Mouse (Mus musculus): ENCODE data around the gene Cyth3.

The Cyth3 gene

DNA sequence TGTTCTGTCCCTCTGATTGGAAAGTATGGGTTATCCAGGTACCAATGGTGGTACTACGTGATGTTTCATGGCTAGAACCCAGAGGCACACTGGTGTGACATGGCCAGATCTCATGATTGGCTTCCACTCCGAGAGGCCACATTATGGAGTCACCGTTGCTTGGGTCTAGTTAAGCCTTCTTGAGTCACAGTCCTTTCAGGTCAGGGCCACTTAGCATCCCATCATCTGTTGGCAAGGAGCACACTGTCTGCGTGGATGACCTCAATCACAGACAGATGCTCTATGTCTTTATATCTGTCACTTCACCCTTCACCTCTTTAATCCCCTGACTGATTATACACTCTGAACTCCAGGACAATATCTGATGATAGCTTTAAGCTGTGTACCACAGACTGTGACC, 6.1 kb upstream of the Cyth3 start:
- in situ Hi-C loops (cut with MboI, MseI) = no loop called here

DNA sequence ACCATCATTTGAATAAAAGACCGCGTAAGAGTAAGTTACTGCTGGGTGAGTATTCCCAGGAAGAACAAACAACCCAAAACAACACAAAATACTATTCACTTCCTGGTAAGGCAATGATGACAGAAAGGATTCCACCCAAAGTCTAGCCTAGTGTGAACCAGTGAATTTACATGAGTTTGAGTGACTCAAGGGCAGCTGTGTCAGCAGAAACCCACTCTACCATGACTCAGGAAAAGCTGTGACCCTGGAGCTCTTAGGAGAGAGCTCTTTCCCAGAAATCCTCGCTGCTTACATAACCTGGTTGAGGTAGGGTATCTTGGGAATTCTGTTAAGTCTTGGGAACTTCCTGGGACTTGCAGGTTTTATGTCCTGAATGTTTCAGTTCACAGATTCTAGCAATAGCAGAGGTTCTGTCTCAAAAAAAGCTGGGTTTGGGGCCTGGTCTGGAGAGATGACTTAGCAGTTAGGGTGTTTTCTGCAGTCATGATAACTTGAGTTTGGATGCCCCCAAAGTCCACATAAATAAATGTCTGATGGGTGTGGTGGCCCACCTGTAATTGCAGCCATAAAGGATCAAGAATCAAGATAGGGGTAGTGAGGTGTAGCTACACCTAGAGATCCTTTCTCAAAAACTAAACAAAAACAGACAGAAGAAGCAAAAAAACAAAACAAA, 5.5 kb upstream of the Cyth3 start:
- in situ Hi-C loops (cut with MboI, MseI) = no loop called here

DNA sequence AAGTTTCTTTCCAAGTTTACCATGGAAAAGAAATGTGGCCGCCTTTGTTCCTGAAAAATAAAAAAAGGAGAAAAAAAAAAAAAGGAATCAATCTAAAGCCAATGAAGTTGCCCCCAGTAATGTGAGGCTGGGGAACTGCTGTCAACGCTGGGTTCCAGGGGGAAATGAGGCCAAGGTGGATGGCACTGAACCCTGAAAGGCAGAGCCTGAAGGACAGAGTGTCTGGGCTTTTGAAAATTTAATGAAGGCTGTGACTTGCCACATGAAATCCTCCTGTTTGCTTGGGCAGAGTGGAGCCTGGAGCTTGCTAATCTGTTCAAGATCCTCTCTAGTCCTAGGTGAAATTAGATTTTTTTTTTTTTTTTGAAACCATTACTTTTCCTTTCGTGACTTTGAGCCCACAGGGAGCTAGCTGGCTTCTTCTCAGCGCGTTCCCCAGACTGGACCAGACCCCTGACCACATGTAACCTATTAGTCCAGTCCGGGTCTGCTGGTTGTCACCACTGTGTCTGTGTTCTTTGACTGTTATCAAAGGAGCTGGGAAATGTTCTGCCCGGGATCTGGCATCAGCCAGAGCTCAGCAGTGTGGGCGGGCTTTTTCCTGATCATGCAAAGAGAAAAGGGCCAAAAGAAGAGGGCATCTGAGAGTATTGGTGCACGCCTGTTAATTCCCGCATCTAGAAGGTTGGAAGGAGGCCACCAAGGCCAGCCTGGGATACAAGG, 4.6 kb upstream of the Cyth3 start:
- in situ Hi-C loops (cut with MboI, MseI) = no loop called here

DNA sequence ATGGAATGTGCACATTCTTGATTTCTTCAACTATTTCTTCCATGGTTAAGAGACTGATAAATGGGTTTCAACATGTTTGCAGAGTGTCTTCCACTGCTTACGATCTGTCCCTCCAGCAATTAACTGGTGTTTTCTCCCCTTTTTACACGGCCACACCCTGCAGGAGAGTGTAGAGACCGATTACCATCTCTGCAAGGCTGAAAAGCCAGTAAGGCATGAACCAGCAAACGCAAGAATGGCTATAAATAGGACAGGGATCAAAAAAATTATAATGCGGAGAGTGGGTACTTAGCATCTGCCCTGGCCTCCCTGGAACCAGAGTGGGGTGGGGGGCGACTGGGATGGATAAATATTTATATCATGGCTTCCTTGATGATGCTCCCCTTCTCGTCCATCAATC, 3.7 kb upstream of the Cyth3 start:
- in situ Hi-C loops (cut with MboI, MseI) = no loop called here

DNA sequence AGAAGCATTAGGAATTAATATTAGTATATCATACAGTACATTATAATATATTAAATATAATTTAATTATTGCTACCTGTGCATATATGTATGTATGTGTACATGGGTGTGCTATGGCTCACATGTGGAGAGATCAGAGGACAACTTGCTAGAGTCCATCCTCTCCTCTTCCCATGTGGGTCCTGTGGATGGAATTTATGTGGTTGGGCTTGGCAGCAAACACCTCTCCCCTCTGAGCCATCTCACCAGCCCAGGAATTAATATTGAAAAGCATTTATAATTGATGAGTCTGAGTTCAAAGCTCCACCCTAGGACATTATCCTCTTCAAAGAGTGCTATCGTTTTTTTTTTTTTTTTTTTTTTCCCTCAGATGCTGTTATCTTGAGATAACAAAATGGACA, 2.1 kb upstream of the Cyth3 start:
- in situ Hi-C loops (cut with MboI, MseI) = no loop called here

DNA sequence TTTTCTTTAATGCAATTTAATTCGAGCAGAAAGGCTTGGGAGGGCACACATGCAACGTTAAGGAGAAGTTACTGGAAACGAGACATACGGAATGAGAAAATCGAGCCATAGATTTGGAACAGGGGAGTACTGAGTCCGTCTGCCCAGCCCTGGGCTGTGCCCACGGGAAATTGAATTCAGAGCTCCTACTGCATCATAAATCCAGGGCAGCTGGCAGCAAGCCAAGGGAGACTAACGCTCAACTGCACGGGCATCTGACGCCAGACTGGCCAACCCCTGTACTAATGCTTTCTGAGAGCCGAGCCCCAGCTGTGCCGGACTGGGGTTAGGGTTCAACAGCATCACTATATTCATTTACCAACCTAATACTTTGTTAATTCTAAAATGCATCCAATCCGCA, 1.3 kb upstream of the Cyth3 start:
- in situ Hi-C loops (cut with MboI, MseI) = no loop called here

DNA sequence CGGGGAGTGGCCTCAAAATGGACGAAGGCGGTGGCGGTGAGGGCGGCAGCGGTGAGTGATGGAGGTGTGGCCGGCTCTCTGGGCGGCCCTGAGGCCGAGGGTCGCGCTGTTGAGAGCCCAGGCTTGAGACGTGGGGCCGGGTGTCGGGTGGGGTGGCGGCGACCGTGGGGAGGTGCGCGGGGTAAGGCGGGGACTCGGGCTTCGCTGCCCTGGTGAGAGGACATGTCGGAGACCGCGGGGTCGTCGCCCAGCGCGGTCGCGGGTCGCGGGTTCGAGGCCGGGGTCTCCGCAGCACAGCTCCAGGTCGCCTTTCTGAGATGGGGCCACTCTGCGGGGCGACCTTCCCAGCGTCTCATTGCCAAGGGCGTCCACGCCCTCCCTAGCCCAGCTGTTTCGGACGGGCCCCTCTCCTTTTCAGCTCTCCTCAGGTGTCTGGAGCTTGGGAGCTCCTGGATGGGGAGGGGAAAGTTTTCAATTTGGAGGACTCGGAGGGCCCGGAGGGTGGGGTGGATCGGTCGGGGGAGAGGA, 440 bp downstream of the Cyth3 start:
- in situ Hi-C loops (cut with MboI, MseI) = no loop called here

DNA sequence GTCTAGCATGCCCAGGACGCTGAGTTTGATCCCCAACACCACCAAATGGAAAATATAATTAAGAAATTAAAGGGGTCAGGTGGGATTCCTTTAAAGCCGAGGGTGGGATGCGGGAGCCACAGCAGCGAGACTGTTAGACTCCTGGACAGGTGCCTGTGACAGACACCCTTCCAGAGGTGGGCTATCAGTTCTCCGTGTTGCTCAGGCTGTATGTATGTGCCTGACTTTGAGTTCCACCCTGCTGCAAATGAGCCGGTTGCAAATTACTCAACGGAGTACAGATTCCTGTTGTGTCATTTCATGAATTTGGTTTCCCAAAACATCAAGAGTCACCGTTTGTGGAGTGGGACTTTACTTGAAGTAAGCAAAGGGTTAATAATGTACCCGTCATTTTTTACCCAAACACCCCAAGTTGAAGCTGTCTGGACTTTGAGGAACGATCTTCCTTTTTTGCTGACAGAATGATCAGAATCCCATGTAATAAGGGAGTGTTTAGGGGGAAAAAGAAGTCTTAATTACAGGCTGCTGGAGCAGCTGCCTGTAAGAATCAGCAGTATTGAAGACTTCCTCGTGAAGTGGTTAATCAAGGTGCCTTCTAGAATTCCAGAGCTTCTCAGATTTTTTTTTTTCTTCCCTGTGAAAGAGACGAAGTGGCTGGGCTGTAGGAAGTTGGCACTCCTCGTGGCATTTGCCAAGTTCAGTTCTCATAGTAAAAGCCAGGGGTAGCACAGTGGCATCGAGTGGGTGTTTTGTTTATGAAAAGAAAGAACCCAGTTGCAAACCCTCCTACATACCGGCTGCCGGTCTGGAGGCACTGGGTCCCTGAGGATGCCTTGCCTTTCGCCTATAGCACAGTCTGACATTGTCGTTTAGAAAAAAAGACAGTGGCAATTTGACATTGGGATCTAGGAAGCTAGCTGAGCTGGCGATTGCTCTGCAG, 1.4 kb downstream of the Cyth3 start:
- in situ Hi-C loops (cut with MboI, MseI) = no loop called here

DNA sequence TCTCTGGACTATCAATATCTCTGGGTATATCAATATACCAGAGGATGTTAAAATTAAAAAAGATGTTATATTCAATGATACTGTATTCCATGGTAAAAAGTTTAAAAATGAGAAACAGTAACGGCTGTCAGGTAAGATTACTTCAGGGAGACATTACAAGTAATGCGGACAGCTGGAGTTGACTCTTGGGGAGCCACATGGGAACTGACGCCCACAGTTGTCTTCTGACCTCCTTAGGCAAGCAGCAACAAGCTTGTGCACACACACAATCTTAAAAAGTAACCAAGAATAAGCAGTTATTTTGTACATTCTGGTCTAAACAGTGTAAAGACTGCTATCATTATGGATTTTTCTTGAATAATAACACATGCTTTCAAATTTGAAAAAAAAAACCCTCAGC, 2.2 kb downstream of the Cyth3 start:
- in situ Hi-C loops (cut with MboI, MseI) = no loop called here

DNA sequence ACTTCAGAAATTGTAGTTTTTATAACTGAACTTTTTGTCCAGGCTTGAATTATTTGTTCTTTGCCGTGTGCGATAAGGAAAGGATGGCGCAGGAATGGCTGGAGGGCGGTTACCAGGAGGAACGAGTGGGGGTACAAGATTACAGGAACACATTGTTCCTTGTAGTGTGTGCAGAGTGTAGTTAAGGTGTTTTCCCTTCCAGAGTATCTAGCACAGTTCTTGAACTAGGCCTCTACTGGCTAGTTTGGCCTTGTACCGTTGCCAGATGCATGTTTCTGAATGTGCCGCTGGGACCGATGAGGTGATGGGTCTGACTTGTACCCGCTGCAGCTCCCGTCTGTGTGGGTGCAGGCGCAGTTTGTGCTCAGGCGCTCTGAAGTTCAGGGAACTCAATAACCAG, 3.2 kb downstream of the Cyth3 start:
- in situ Hi-C loops (cut with MboI, MseI) = no loop called here

DNA sequence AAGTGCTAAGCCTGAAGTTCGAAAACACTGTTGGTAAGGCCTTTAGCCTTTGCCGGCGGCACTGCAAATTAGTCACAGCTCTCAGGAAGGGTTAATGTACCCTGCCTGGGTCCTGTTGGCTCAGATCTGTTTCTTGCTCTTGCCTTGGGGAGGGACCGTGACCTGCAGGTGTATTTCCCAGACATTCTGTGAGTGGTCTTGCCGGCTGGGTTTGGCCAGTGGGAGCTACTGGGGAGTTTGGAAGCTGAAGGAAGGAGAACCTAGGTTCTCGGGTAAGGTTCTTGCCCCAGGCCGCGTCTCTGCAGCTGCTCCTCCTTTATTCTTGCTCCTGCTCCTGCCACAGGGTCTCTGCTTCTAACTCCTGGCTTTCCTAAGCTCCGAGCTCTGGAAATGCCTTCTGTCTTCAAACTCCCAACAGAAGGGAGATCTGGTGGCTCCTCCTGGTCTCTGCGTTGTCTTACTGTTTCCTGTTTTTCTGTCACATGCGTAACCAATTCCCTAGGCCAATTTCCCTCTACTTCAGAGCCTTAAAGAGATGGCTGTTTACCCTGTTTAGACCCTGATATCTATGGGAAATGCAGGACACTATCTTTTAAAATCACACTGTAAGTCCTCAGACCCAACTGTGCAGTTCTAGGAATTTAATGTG, 3.8 kb downstream of the Cyth3 start:
- in situ Hi-C loops (cut with MboI, MseI) = no loop called here

DNA sequence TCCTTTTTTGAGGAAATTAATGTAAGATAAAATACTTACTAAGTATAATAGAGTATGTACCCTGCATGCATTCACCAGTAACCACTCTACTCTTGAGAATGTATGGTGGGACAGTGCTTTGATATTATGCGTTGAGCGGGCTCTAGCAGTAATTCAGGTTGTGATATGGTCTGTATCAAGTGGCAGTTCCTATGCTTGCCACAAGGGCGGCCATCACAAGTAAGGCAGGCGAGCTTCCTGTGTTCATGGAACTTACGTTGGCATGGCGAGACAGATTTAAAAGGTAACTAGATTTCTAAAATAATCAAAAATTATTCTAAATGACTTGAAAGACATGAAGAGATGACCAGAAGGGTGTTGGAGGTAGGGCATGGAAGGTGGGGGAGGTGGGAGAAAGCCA, 5.3 kb downstream of the Cyth3 start:
- in situ Hi-C loops (cut with MboI, MseI) = no loop called here

DNA sequence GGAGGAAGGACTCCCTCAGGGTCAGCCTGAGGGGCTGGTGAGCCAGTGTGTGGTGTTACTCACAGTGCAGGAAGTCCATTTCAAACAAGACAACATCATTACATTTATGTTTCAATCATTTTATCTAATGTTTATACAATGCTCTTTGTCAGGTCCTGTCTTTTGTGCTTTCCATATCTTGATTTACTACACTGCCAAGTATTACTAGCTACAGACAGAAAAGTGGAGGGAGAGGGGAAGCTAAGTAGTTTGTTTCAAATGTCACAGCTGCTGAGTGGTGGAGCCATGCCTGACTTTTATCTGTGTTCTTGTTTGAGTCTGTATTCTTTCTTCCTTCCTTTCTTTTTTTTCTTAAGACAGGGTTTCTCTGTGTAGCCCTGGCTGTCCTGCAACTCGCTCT, 5.7 kb downstream of the Cyth3 start:
- in situ Hi-C loops (cut with MboI, MseI) = no loop called here

DNA sequence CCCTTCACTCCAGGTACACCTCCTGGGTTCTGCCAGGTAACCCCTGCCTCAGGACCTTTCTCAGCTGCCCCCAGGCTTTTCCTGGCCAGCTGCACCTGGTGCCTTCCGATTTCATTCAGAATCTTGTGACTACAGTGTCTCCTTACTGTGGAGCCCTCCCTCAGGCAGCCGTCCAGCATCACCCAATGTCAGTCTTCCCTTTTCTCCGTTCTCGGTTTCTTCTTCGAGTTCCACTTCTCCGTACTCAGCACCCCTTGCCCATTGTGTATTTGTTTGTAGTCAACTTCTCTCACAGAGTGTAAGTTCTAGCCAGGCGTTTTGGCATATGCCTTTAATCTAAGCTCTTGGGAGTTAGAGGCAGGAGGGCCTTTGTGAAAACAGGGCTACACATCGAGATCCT, 7.4 kb downstream of the Cyth3 start:
- in situ Hi-C loops (cut with MboI, MseI) = no loop called here

DNA sequence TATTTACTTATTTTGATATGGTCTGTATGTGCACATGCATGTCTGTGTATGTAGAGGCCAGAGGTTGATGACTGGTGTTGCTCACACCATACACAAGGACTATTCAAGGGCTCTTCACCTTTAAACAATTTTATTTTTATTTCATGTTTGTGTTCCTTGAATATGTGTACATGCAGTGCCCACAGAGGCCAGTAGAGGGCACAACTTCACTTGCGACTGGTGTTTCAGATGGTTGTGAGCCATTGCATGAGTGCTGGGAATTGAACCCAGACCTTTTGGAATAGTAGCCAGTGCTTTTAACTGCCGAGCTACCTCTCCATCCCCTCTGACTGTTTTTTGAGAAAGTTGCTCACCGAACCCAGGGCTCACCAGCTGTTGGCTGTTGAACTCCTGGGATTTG, 8.0 kb downstream of the Cyth3 start:
- in situ Hi-C loops (cut with MboI, MseI) = no loop called here

DNA sequence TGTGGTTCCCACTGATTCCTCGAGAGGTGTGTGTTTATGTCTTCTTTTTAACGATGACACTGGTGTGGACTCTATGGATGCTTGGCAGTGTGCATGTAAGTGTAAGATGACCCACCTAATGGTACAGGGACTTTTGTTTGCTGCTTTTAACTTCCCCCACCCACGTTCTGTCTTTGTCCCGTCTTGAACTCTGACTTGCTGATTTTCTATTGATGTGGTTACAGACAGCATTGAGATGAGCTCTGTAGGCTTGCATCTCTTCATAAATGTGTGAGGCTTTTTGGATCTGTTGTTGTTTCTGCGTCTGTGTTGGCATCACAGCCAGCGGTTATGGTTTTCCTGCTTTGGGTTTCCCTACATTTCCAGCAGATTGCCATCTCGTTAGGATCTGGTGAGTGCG, 8.5 kb downstream of the Cyth3 start:
- in situ Hi-C loops (cut with MboI, MseI) = no loop called here

DNA sequence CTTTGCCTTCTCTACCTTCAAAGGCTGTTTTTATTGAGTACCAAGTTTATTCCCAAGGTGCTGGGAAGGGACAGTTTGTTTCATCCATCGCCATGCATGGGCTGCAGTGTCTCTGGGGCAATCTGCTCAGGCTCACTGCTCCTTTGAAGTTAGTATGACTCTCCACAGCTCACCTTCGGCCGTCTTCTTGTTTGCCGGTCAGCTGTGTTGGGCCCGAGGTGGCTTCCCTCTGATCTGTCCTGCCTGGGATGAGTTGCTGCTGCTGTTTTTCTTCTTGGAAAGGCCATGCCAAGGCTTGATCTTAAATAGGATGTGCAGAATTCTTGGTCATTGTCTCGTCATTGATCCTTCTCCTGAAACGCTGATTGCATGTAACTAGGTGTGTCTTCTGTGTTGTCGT, 9.3 kb downstream of the Cyth3 start:
- in situ Hi-C loops (cut with MboI, MseI) = no loop called here

DNA sequence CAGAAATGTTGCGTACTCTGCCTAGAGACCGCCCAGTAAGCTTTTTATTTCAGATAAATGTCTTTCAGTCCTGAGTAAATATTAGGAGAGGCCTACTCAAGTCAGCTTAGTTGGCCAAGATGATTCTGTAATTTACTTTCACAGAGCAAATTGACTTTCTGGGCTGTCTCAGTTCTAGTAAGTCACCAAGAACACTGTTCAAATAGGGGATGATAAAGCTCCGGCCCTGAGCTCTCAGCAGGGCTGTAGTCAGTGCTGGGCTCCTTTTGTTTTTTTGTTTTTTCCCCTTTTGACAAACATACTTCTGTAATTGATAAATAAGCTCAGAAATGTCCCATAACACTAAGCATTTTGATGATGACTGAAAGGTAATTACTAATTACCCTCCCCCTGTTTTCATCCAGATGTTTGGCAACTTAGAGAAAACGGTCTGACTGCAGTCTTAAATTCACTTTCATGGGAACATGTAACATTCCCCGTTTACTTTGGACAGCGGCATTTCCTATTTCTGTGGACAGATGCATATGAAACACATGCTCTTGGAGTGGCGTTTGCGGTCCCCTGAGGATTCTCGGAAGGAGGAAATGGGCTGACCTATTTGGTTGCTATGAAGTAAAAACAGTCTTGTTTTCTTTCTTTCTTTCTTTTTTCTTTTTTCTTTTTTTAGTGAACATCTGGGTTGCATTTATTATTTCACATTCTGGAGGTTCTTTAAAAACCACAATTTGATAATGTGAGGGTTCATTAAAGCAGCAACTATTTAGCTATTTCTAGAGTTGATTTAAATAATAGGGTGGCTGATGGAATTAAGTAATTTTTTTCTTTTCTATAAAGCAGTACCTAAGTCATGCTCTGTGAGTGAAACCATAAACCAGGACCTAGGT, 10.7 kb downstream of the Cyth3 start:
- in situ Hi-C loops (cut with MboI, MseI) = no loop called here

DNA sequence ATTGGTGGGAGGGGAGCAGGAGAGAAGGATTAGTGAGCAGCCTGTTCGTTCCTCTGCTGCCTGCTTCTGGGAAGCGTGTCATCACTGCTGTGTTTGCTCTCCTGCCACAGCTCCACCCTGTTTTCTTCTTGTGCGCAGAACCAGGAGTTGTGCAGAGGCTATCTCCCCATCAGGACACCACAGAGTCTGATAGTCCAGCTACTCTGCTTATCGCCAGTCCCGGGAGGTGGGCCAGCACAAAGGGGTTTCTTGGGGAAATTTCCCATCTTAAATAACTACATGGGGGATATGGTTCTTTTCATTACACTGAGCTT, 11.3 kb downstream of the Cyth3 start:
- in situ Hi-C loops (cut with MboI, MseI) = no loop called here

DNA sequence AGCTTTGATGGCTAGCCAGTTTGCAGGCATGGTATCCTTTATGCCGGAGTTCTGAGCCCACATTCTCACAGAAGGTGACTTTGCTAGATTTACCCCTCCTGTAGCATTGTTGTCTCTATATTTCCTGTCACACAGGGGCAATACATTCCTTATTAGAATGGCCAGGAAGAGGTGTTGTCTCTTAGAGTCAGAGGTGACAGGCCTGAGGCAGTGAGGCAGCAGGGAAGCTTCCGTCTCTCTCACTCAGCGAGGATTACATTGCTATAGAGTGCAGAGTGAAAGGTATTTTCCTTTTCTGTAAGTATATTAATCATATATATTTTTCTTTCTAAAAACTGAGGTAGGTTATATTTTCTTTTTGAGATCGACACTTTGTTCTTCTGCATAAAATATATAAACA, 11.6 kb downstream of the Cyth3 start:
- in situ Hi-C loops (cut with MboI, MseI) = no loop called here

DNA sequence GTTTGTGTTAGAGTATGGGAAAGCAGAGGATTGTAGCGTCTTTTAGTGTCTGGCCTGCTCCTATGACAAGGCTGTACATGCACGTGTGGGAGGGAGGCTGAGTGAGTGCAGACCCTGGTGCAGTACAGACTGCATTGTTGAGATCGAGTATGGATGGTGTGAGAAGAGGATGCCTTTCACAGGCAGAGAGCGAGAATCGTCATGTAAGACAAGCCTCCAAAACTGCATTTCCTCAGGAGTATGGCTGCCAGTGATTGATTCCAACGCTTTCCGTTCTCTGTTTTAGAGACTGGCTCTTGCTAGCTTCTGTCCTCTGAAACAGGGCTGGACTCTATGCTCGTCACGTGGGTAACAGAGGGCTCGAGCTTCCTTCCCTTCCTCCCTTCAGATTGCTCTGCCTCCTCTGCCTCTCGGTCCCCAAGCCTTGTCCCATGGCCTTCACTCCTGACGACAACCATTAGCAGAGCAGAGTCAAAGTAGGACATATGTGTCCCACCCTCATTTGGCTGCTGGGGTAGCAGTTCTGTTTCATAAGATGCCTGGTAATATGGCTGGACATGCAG, 12.4 kb downstream of the Cyth3 start:
- in situ Hi-C loops (cut with MboI, MseI) = no loop called here
